Mouse (Mus musculus) mature B cell (primary cell): ENCODE measurements around the gene Hmga1.

Source experiments
- in situ Hi-C: fragments of 300-500 bp; cut with MboI; formaldehyde crosslinking; loops from 2 replicates; pipeline ENCODE4 v1.14.3; 2019

Gene Hmga1

GRCm38 (mm10) chr17:27528767-27529166 lies 27.5 kb upstream of the Hmga1 start:
- in situ Hi-C loops, result no loop called here

GRCm38 (mm10) chr17:27532095-27532494 lies 24.2 kb upstream of the Hmga1 start:
- in situ Hi-C loops, result no loop called here

- in situ Hi-C loops, result no loop called here
Measured at GRCm38 (mm10) chr17:27533354-27533753, 22.9 kb upstream of the Hmga1 start.

GRCm38 (mm10) chr17:27534718-27535117 lies 21.6 kb upstream of the Hmga1 start:
- in situ Hi-C loops, result no loop called here

GRCm38 (mm10) chr17:27541261-27541660 lies 15.0 kb upstream of the Hmga1 start:
- in situ Hi-C loops, result no loop called here

GRCm38 (mm10) chr17:27541984-27542383 lies 14.3 kb upstream of the Hmga1 start:
- in situ Hi-C loops, result no loop called here

GRCm38 (mm10) chr17:27544551-27544950 lies 11.7 kb upstream of the Hmga1 start:
- in situ Hi-C loops, result no loop called here

- in situ Hi-C loops, result no loop called here
Measured at GRCm38 (mm10) chr17:27545991-27546390, 10.3 kb upstream of the Hmga1 start.

GRCm38 (mm10) chr17:27546574-27547085 lies 9.7 kb upstream of the Hmga1 start:
- in situ Hi-C loops, result no loop called here

GRCm38 (mm10) chr17:27547253-27547868 lies 8.9 kb upstream of the Hmga1 start:
- in situ Hi-C loops, result no loop called here

- in situ Hi-C loops, result no loop called here
Measured at GRCm38 (mm10) chr17:27549234-27549633, 7.1 kb upstream of the Hmga1 start.

- in situ Hi-C loops, result loop anchor here (5.0 kb wide), 1 partner anchor 76 kb away; no protein-coding TSS in a partner anchor
Measured at GRCm38 (mm10) chr17:27551393-27551940, 4.8 kb upstream of the Hmga1 start.

GRCm38 (mm10) chr17:27552215-27553201 lies 3.8 kb upstream of the Hmga1 start:
- in situ Hi-C loops, result loop anchor here (5.0 kb wide), 1 partner anchor 75 kb away; no protein-coding TSS in a partner anchor

- in situ Hi-C loops, result loop anchor here (5.0 kb wide), 1 partner anchor 73 kb away; no protein-coding TSS in a partner anchor
Measured at GRCm38 (mm10) chr17:27554062-27554960, 2.0 kb upstream of the Hmga1 start.

- in situ Hi-C loops, result no loop called here
Measured at GRCm38 (mm10) chr17:27555075-27555511, 1.2 kb upstream of the Hmga1 start.

GRCm38 (mm10) chr17:27555512-27556172 lies 655 bp upstream of the Hmga1 start:
- in situ Hi-C loops, result no loop called here

GRCm38 (mm10) chr17:27557181-27557926 lies 1.1 kb downstream of the Hmga1 start:
- in situ Hi-C loops, result no loop called here

- in situ Hi-C loops, result no loop called here
Measured at GRCm38 (mm10) chr17:27557927-27558661, 1.8 kb downstream of the Hmga1 start.

- in situ Hi-C loops, result no loop called here
Measured at GRCm38 (mm10) chr17:27558845-27559244, 2.5 kb downstream of the Hmga1 start.
